Mouse (Mus musculus) Patski (cell line): ENCODE results near the gene Dhx35. TPM values are rescaled to one million over a fixed set of nuclear protein-coding genes. Genes with fewer than 3 reads are reported as not detected.

Experiments
- ATAC-seq: fragments of 100-300 bp; one replicate; pipeline ENCODE4 v1.8.0; 2021
- CTCF ChIA-PET: fragments of 350-600 bp; sonication (Branson Sonifier 250); formaldehyde crosslinking; loops from one replicate; lab custom pipeline; 2022; ENCODE audit warnings: inconsistent platforms; lab: Charles Lee
- POLR2A ChIA-PET: fragments of 350-600 bp; sonication (Branson Sonifier 250); formaldehyde crosslinking; loops from one replicate; lab custom pipeline; 2022; ENCODE audit warnings: antibody characterized with exemption, inconsistent platforms; lab: Charles Lee
- DNase-seq: peaks from one replicate; pipeline ENCODE4 v3.0.0-alpha.2; 2011; ENCODE audit warnings: low read depth, low spot score
- H3K27me3 ChIP-seq: fragments of 371-371 bp; one replicate; pipeline ENCODE4 v1.5.1; 2021
- CTCF ChIP-seq: fragments of 100-300 bp; IDR thresholded peaks from one replicate; pipeline ENCODE4 v1.5.1; 2021
- in situ Hi-C: fragments of 300-500 bp; cut with MboI; formaldehyde crosslinking; loops from 3 replicates; pipeline ENCODE4 v1.11.1; 2018; ENCODE audit warnings: low pct_unique_long_range_greater_than_20kb, mixed read lengths
- polyA plus RNA-seq: library from polyadenylated mRNA; unstranded; gene quantifications from one replicate; pipeline ENCODE4 v1.2.3, GENCODE M21; 2021

Dhx35 gene
- polyA plus RNA-seq, 1 experiment from 2014 or later, result 20.8 TPM

- no peak for ATAC-seq
- H3K27me3 ChIP-seq, result no peaks in the 10 kb centered on the region
- in situ Hi-C loops, result no loop called here
- ChIA-PET POLR2A (no interaction called here), CTCF (interaction anchor here (1.4 kb wide), 1 partner anchor 100 kb away, joined by 3 read pairs; no protein-coding TSS in a partner anchor)
- DNase-seq, result no peak
- no peak for TF ChIP-seq CTCF
Measured at GRCm38 (mm10) chr2:158845031-158845430, 50.4 kb downstream of the Dhx35 start.

GRCm38 (mm10) chr2:158846208-158846607 lies 51.6 kb downstream of the Dhx35 start:
- POLR2A ChIA-PET, result no interaction called here
- TF ChIP-seq CTCF, result no peak
- CTCF ChIA-PET, result interaction anchor here (1.3 kb wide), 1 partner anchor 17 kb away, joined by 3 read pairs; no protein-coding TSS in a partner anchor
- no peaks in the 10 kb centered on the region for H3K27me3 ChIP-seq
- in situ Hi-C loops, result no loop called here
- no peak for ATAC-seq
- DNase-seq, result no peak

GRCm38 (mm10) chr2:158847991-158848390 lies 53.4 kb downstream of the Dhx35 start:
- no peak for ATAC-seq
- in situ Hi-C loops, result no loop called here
- ChIA-PET POLR2A (no interaction called here), CTCF (no interaction called here)
- TF ChIP-seq CTCF, result no peak
- DNase-seq, result no peak
- no peaks in the 10 kb centered on the region for H3K27me3 ChIP-seq

- in situ Hi-C loops, result no loop called here
- no peak for TF ChIP-seq CTCF
- CTCF ChIA-PET, result interaction anchor here (1.2 kb wide), 1 partner anchor 16 kb away, joined by 3 read pairs; no protein-coding TSS in a partner anchor
- ATAC-seq, result no peak
- POLR2A ChIA-PET, result no interaction called here
- no peaks in the 10 kb centered on the region for H3K27me3 ChIP-seq
- DNase-seq, result no peak
Measured at GRCm38 (mm10) chr2:158849416-158849815, 54.8 kb downstream of the Dhx35 start.

GRCm38 (mm10) chr2:158852579-158852978 lies 58.0 kb downstream of the Dhx35 start:
- CTCF ChIA-PET, result interaction anchor here (1.2 to 1.9 kb wide), 2 partner anchors 11 to 76 kb away, joined by 3 to 5 read pairs; no protein-coding TSS in a partner anchor
- no peak for ATAC-seq

GRCm38 (mm10) chr2:158856896-158857499 lies 62.4 kb downstream of the Dhx35 start:
- DNase-seq (no peak), ATAC-seq (no peak)
- CTCF ChIA-PET, result interaction anchor here (0.7 to 1.2 kb wide), 2 partner anchors 8 to 25 kb away, joined by 3 read pairs; no protein-coding TSS in a partner anchor
- H3K27me3 ChIP-seq, result no peaks in the 10 kb centered on the region
- TF ChIP-seq CTCF, result no peak
- in situ Hi-C loops, result no loop called here
- POLR2A ChIA-PET, result interaction anchor here (0.5 kb wide), 2 partner anchors 60 to 1513 kb away, joined by 3 to 5 read pairs; no protein-coding TSS in a partner anchor

More at GRCm38 (mm10) chr2:158852579-158852978, 58.0 kb downstream of the Dhx35 start:
- TF ChIP-seq CTCF, result no peak
- in situ Hi-C loops, result no loop called here
- POLR2A ChIA-PET, result no interaction called here
- no peaks in the 10 kb centered on the region for H3K27me3 ChIP-seq
- DNase-seq, result no peak

- POLR2A ChIA-PET, result interaction anchor here (0.5 kb wide), 1 partner anchor 60 kb away, joined by 3 read pairs; no protein-coding TSS in a partner anchor
- H3K27me3 ChIP-seq, result no peaks in the 10 kb centered on the region
- TF ChIP-seq CTCF, result no peak
- ATAC-seq (no peak), DNase-seq (no peak)
- in situ Hi-C loops, result no loop called here
- CTCF ChIA-PET, result interaction anchor here (0.7 to 1.2 kb wide), 2 partner anchors 8 to 24 kb away, joined by 3 read pairs; no protein-coding TSS in a partner anchor
Measured at GRCm38 (mm10) chr2:158857579-158857978, 63.0 kb downstream of the Dhx35 start.

- in situ Hi-C loops, result loop anchor here (10.0 kb wide), 2 partner anchors 96 to 1734 kb away; partner anchors contain the start of gene Fam83d
- no peaks in the 10 kb centered on the region for H3K27me3 ChIP-seq
- ChIA-PET CTCF (no interaction called here), POLR2A (no interaction called here)
- DNase-seq (no peak), ATAC-seq (no peak)
- no peak for TF ChIP-seq CTCF
Measured at GRCm38 (mm10) chr2:158861115-158861514, 66.5 kb downstream of the Dhx35 start.

- DNase-seq, result peak; percentile 12
- no peaks in the 10 kb centered on the region for H3K27me3 ChIP-seq
- in situ Hi-C loops, result loop anchor here (10.0 kb wide), 2 partner anchors 99 to 1731 kb away; partner anchors contain the start of gene Fam83d
- TF ChIP-seq CTCF, result peak; percentile 91
- CTCF ChIA-PET, result interaction anchor here (0.6 to 1.6 kb wide), 9 partner anchors 8 to 96 kb away, joined by 3 to 5 read pairs (median 3); partner anchors contain the start of gene Fam83d
- ATAC-seq, result peak; percentile 61
- POLR2A ChIA-PET, result no interaction called here
Measured at GRCm38 (mm10) chr2:158863341-158864125, 68.9 kb downstream of the Dhx35 start.

- POLR2A ChIA-PET, result no interaction called here
- TF ChIP-seq CTCF, result no peak
- ATAC-seq, result no peak
- in situ Hi-C loops, result loop anchor here (10.0 kb wide), 2 partner anchors 99 to 1731 kb away; partner anchors contain the start of gene Fam83d
- no peak for DNase-seq
- H3K27me3 ChIP-seq, result no peaks in the 10 kb centered on the region
- CTCF ChIA-PET, result interaction anchor here (1.1 to 1.6 kb wide), 8 partner anchors 9 to 96 kb away, joined by 3 to 5 read pairs (median 3); partner anchors contain the start of gene Fam83d
Measured at GRCm38 (mm10) chr2:158864126-158864458, 69.5 kb downstream of the Dhx35 start.
